Mouse (Mus musculus): Measurements from ENCODE around the gene Pelp1.

The Pelp1 gene

GRCm38 (mm10) chr11:70409594-70410296, at the start of gene Pelp1:
TSS of gene Pelp1 (minus strand) at chr11:70410031.
- peak; percentile 76 for DNase-seq (ENCODE audit: low spot score)

GRCm38 (mm10) chr11:70458688-70459600, 49.1 kb upstream of the Pelp1 start, which contains the start of gene Zmynd15:
TSS of gene Zmynd15 (plus strand) at chr11:70459433.
- no peak for DNase-seq (ENCODE audit: low spot score)

- DNase-seq (ENCODE audit: low spot score): no peak
These were observed 43.6 kb upstream of the Pelp1 start for GRCm38 (mm10) chr11:70453261-70454044.

GRCm38 (mm10) chr11:70451797-70452498, 42.1 kb upstream of the Pelp1 start, which contains the start of gene Med11:
TSS of gene Med11 (plus strand) at chr11:70451919.
- peak; percentile 94 for DNase-seq (ENCODE audit: low spot score)

- no peak for DNase-seq (ENCODE audit: low spot score)
These were observed 41.1 kb upstream of the Pelp1 start for GRCm38 (mm10) chr11:70450926-70451325.

- DNase-seq (ENCODE audit: low spot score): no peak
These were observed 37.5 kb upstream of the Pelp1 start for GRCm38 (mm10) chr11:70447373-70447772.

GRCm38 (mm10) chr11:70446756-70447155, 36.9 kb upstream of the Pelp1 start:
- no peak for DNase-seq (ENCODE audit: low spot score)

GRCm38 (mm10) chr11:70444667-70445066, 34.8 kb upstream of the Pelp1 start:
- no peak for DNase-seq (ENCODE audit: low spot score)

- DNase-seq (ENCODE audit: low spot score): no peak
These were observed 34.1 kb upstream of the Pelp1 start for GRCm38 (mm10) chr11:70443964-70444363.

- DNase-seq (ENCODE audit: low spot score): no peak
These were observed 32.1 kb upstream of the Pelp1 start for GRCm38 (mm10) chr11:70441882-70442281.

- DNase-seq (ENCODE audit: low spot score): no peak
These were observed 30.8 kb upstream of the Pelp1 start for GRCm38 (mm10) chr11:70440637-70441036.

- no peak for DNase-seq (ENCODE audit: low spot score)
These were observed 29.0 kb upstream of the Pelp1 start for GRCm38 (mm10) chr11:70438728-70439374.

GRCm38 (mm10) chr11:70437426-70437825, 27.6 kb upstream of the Pelp1 start:
- no peak for DNase-seq (ENCODE audit: low spot score)

GRCm38 (mm10) chr11:70435476-70435875, 25.6 kb upstream of the Pelp1 start:
- no peak for DNase-seq (ENCODE audit: low spot score)

GRCm38 (mm10) chr11:70433951-70434350, 24.1 kb upstream of the Pelp1 start:
- DNase-seq (ENCODE audit: low spot score): no peak

- no peak for DNase-seq (ENCODE audit: low spot score)
These were observed 23.7 kb upstream of the Pelp1 start for GRCm38 (mm10) chr11:70433569-70433943.

- DNase-seq (ENCODE audit: low spot score): peak; percentile 27
These were observed 23.2 kb upstream of the Pelp1 start for GRCm38 (mm10) chr11:70432895-70433568.

GRCm38 (mm10) chr11:70432048-70432894, 22.4 kb upstream of the Pelp1 start, which contains the start of gene Arrb2:
TSS of gene Arrb2 (plus strand) at chr11:70432635.
- peak; percentile 93 for DNase-seq (ENCODE audit: low spot score)

GRCm38 (mm10) chr11:70431574-70431973, 21.7 kb upstream of the Pelp1 start:
- DNase-seq (ENCODE audit: low spot score): no peak
